Mouse (Mus musculus) spleen, adult 2 months (tissue): ENCODE data around the gene Rhbdl3.

ENCODE experiments used
- CTCF ChIP-seq: fragments of 200-500 bp; IDR thresholded peaks from 2 replicates; pipeline ENCODE4 v1.5.1; 2011; ENCODE audit warnings: mild to moderate bottlenecking, inconsistent platforms; ENCODE audit not compliant: insufficient read depth, insufficient read length, insufficient replicate concordance; ENCODE audit errors: extremely low read depth
- POLR2A ChIP-seq: fragments of 200-500 bp; IDR thresholded peaks from 2 replicates; pipeline ENCODE4 v1.6.1; 2011; ENCODE audit warnings: low read depth, low read length, inconsistent platforms

GRCm38 (mm10) chr11:80311271-80311670 lies 10.6 kb downstream of the Rhbdl3 start:
- TF ChIP-seq POLR2A: no peak
- TF ChIP-seq CTCF: no peak
